Mouse (Mus musculus): ENCODE measurements around the gene Tsc2.

- TF ChIP-seq CTCF (IDR thresholded peaks at IDR 0.05; ENCODE audit: low read depth) = no peak
- TF ChIP-seq EP300 (IDR thresholded peaks at IDR 0.05; ENCODE audit: low read depth) = no peak
These were observed 7.7 kb upstream of the Tsc2 start for GRCm38 (mm10) chr17:24640119-24640518.
